Mouse (Mus musculus): Measurements from ENCODE around the gene Basp1. TPM values are rescaled to one million over a fixed set of nuclear protein-coding genes. Genes with fewer than 3 reads are reported as not detected.

Basp1 gene
- polyA plus RNA-seq (2021; fragmentation: Nextera tagmentation): 55.2 and 62.3 TPM in 2 replicates
- long read RNA-seq, experiment 1, partial matches to known transcripts: 0 of 4 reads
- long read RNA-seq, experiment 1, other reads (novel, unspliced or antisense): 4 of 4 reads
- long read RNA-seq, experiment 2, partial matches to known transcripts: 0 of 95 reads
- long read RNA-seq, experiment 2, other reads (novel, unspliced or antisense): 95 of 95 reads

GRCm38 (mm10) chr15:25413378-25413901, at the start of gene Basp1:
TSS of gene Basp1 (minus strand) at chr15:25413764.

Other genes with a start within 250 kb of the Basp1 start
- 15.0 and 19.3 TPM in 2 replicates for gene Myo10, start 208.8 kb upstream of the Basp1 start, polyA plus RNA-seq (2021; fragmentation: Nextera tagmentation)

Measured in left cerebral cortex, adult 6 months (tissue).